Mouse (Mus musculus) c-Kit-negative CD71-positive TER-119-positive erythroid progenitor cells, embryonic 14.5 days (primary cell): ENCODE measurements around the gene Psmb7.

Experiments
- DNase-seq: peaks from one replicate; pipeline ENCODE4 v3.0.0-alpha.2; 2013; ENCODE audit warnings: low read depth, low spot score

The Psmb7 gene

GRCm38 (mm10) chr2:38594874-38595273, 49.0 kb downstream of the Psmb7 start:
- no peak for DNase-seq

- no peak for DNase-seq
Observed at GRCm38 (mm10) chr2:38591751-38592459, 52.0 kb downstream of the Psmb7 start.

- no peak for DNase-seq
Observed at GRCm38 (mm10) chr2:38586733-38587132, 57.2 kb downstream of the Psmb7 start.

DNA sequence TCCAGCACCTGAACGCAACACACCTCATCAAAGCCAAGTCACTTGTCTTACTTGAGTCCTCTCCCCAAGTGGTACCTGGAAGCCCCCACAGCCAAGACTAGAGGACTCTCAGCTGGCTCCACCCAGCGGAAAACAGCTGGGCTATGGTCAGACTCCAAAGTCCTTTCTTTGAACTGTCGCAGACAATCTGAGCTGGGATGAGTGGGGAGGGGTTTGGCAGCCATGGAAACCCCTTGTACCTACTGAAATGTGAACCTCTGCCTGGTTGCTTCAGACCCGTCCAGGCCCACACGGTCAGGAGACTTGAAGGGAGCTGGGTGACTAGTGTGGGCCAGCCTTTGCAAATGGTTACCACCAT, 58.5 kb downstream of the Psmb7 start:
- DNase-seq, result no peak

DNA sequence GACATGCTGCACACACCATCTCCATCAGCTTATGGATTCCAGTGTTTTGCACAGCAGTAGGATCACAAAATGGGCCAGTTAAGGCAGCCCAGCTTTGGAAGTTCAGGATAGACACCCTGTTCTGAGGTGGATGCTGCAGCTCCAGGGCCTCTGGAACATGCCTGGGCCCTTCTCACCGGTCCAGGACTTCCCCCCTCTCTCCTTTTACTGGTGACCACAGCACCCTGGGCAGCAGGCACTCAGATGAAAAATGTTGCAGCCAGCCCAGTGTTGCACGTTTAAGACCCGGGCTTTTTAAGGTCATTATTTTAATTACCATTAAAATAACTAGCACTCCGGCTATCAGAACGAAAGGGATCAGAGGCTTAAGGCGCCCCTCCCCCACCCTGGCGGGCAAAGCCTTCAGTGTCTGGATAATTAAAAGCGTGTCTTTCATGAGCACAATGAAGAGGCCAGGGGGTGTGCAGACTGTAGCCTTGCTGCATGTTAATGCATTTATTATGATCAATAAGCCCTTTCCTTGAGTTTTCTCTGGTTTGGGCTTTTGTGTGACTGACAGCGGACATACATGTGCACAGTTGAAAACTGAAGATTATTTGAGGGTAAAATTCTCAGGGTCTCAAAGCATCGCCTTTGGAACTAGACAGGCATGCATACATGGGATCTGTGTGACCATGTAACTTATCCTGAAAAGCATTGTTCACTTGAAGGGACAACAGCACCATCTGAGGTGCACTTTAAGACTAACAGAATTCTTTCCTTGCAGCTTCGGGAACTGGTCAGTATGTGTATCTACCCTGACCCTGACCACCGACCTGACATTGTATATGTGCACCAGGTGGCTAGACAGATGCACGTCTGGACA, 59.1 kb downstream of the Psmb7 start:
- DNase-seq, result no peak

DNA sequence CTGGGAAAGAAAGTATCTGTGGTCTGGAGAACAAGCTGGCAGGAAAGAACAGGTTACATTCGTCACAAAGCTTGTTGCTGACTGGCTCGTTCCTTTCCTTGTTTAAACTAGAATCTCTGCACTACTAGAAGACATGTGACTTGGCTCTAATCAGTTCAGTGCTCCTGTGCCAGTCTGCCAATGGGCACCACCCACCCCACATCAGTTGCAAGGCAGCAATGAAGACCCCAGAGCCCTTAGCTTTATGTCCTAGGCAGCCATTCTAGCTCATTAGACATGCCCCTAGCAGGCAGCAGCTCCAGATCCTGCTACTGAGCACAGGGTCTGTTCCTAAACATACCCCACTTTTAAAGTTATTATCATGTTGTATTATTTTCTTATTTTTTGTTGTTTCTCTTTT, 59.9 kb downstream of the Psmb7 start:
- DNase-seq, result no peak

GRCm38 (mm10) chr2:38579528-38579927, 64.4 kb downstream of the Psmb7 start:
- DNase-seq, result no peak

DNA sequence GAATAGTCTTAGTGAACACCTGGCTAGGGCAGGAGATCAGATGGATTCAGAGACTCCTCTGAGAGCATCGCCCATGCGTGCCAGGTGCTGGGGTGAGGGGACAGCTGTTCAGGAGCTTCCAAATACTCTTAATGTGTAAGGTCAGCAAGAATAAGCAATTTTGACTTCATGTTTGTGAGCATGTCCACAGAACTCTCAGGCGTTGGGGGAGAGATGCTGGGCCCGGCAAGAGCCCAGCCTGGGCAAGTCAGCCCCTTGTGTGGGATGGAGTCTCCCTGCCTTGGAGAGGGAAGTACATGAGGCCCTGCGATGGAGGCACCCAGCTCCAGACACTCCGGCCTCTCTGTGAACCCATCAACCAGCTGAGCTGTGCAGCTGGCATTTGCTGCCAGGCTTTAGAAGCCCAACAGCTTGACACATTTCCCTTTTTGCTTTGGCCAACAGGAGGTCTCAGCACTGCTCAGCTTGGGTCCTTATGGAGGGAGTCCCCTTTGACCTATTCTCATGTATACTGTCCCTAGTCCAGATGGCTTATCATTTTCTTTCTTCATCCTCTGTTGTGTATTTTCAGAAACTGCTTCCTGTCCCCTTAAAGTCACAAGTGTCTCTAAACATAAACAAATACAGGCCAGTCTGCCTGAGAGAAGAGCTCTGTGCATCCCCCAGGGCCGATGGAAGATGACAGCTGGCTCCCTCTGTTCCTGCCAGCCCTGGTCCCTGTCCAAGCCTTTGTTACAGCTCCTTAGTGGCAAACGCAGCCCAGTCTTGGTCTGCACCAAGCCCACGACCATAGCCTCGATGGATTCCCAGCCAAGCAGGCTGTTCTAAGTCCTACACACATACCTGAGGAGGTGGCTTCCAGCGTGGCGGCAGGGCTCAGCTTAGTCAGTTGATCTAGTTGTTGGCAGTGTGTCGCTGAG, 65.0 kb downstream of the Psmb7 start:
- DNase-seq, result no peak

GRCm38 (mm10) chr2:38574697-38575096, 69.2 kb downstream of the Psmb7 start:
- DNase-seq, result no peak

DNA sequence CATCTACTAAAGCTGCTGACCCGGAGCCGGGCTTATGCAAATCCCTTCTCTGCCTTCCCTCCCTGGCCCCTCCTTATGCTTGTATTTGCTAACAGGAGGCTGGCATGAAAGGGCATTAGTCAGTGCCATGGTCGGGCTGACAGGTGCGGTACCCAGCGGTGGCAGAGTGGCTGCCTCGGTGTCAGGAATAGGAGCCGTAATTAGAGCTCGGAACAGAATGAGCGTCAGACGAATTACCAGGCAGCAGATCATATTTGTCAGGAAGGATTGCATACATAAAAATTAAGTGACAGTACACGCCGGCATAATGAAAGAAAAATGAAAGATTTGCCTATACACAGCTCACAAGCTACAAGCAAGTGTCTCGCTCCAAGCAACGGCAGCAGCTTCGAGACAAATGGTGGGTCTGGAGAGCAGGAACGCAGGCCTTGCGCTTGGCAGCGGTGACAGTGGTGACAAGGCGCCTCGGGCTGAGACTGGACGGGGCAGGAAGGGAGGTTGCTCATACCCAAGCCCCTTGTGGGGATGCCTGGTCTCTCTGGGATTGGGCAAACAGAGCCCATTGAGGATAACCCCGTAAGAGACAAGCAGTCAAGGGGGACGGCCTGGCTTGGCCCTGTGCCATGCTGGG, 71.8 kb downstream of the Psmb7 start:
- no peak for DNase-seq

GRCm38 (mm10) chr2:38562596-38562995, 81.3 kb downstream of the Psmb7 start:
- no peak for DNase-seq

DNA sequence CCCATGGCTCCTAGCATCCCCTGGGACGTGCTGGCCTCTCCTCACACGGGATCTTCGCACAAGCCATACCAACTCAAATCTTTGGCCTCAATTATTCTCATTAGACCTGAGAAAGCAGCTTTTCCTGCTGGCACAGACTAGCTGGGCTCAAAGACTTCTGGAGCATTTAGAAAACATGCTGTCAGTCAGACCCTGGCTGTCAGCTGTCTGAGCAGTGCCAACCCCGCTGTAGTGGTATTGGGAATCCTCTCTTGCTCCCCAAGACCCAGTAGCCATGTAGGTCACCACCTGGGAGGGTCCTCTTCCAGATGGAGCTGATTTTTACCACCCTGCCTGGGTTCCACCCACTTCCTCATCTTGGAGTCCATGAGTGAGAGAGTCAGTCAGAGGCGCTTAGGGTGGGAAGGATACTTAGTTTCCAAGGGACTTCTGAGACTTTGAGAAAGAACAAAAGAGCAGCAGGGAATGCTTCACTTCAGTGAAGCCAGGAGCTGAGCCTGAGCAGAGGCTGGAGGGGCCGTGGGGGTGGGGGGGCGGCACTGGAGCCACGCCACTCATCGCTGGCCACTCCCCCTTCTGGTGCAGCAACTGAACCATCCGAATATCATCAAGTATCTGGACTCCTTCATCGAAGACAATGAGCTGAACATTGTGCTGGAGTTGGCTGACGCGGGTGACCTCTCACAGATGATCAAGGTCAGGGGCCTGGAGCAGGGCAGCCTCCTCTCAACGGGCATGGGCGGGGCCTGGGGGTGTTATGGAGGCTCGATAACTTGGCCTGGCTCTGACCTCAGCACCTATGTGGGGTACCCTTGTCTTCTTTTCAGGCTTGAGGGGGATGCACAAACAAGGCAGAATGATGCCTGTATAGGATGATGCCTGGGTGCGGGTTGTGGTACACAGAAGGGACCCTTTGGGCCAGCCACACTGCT, 83.3 kb downstream of the Psmb7 start:
- DNase-seq, result no peak

DNA sequence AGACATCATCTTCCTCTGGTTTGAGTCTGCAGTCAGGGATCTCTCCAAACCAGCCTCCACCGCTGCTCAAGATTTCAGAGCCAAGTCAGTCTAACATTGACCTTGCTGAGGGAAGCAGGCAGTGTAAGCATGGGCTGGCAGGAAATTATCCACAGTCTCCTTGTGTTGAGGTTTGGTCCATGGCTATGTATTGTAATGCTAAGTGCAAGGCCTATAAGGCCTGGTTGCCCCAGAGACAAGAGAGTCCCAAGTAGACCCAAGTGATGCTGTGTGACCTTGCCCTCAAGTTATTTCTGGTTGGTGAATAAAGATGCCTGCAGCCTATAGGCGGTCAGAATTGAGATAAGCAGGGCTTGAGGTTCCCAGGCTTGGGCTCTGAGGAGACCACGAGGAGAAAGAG, 87.2 kb downstream of the Psmb7 start:
- DNase-seq, result no peak

GRCm38 (mm10) chr2:38555659-38556058, 88.2 kb downstream of the Psmb7 start:
- DNase-seq, result no peak

- no peak for DNase-seq
Observed at GRCm38 (mm10) chr2:38554226-38554995, 89.5 kb downstream of the Psmb7 start.

GRCm38 (mm10) chr2:38552004-38552443, 91.9 kb downstream of the Psmb7 start:
- no peak for DNase-seq

GRCm38 (mm10) chr2:38547793-38548517, 95.9 kb downstream of the Psmb7 start:
- DNase-seq, result no peak

DNA sequence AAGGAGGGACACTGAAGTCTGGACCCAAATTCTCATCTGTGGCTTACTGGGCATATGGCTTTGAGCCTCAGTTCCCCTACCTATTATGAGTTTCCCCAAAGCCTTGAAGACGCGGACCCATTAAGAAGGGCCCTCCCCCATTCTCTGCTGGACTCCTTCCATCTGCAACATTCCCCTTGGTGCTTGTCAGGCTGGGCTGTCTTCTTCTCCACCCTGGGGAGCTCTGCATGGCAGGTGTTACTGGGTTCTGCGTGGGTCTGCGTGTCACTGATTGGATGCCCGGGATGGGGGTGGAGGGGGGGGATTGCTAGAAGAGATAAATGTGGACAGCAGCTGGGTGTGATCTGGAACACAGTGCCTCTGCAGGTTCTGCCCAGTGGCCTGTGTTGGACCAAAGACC, 97.1 kb downstream of the Psmb7 start:
- no peak for DNase-seq

- no peak for DNase-seq
Observed at GRCm38 (mm10) chr2:38546222-38546621, 97.7 kb downstream of the Psmb7 start.
